Mouse (Mus musculus): Measurements from ENCODE around the gene Ppp6r1. TPM values are rescaled to one million over a fixed set of nuclear protein-coding genes. Genes with fewer than 3 reads are reported as not detected.

Gene Ppp6r1
- polyA plus RNA-seq, 1 experiment = 23.5 TPM

GRCm38 (mm10) chr7:4683307-4683706 lies 24.5 kb upstream of the Ppp6r1 start:
- no peak overlapping the region for H3K4me3 ChIP-seq (replicated peaks)
- peaks cover 34% of the 10 kb centered on the region for H3K36me3 ChIP-seq (ENCODE audit: control insufficient read depth)

GRCm38 (mm10) chr7:4675200-4675599 lies 16.4 kb upstream of the Ppp6r1 start:
- Histone ChIP-seq H3K4me1 (ENCODE audit: control insufficient read depth) (peaks cover 52% of the 10 kb centered on the region), H3K36me3 (ENCODE audit: control insufficient read depth) (peaks cover 79% of the 10 kb centered on the region), H3K27me3 (ENCODE audit: control insufficient read depth) (no peaks in the 10 kb centered on the region), H3K4me3 (replicated peaks) (no peak overlapping the region), H3K9me3 (ENCODE audit: control insufficient read depth, low read length) (no peaks in the 10 kb centered on the region)
- TF ChIP-seq TAL1 (IDR thresholded peaks at IDR 0.05; ENCODE audit: low read length) = no peak
- no peak for TF ChIP-seq GATA1 (IDR thresholded peaks at IDR 0.05; ENCODE audit: low read length)

More at GRCm38 (mm10) chr7:4683307-4683706, 24.5 kb upstream of the Ppp6r1 start:
- Histone ChIP-seq H3K27me3 (ENCODE audit: control insufficient read depth) (no peaks in the 10 kb centered on the region), H3K4me1 (ENCODE audit: control insufficient read depth) (peaks cover 38% of the 10 kb centered on the region), H3K9me3 (ENCODE audit: control insufficient read depth, low read length) (no peaks in the 10 kb centered on the region)
- no peak for TF ChIP-seq GATA1 (IDR thresholded peaks at IDR 0.05; ENCODE audit: low read length)
- no peak for TF ChIP-seq TAL1 (IDR thresholded peaks at IDR 0.05; ENCODE audit: low read length)

GRCm38 (mm10) chr7:4674114-4674731 lies 15.4 kb upstream of the Ppp6r1 start:
- TF ChIP-seq GATA1 (IDR thresholded peaks at IDR 0.05; ENCODE audit: low read length) (no peak), TAL1 (IDR thresholded peaks at IDR 0.05; ENCODE audit: low read length) (no peak)
- Histone ChIP-seq H3K36me3 (ENCODE audit: control insufficient read depth) (peaks cover 81% of the 10 kb centered on the region), H3K9me3 (ENCODE audit: control insufficient read depth, low read length) (no peaks in the 10 kb centered on the region), H3K27me3 (ENCODE audit: control insufficient read depth) (no peaks in the 10 kb centered on the region), H3K4me3 (replicated peaks) (no peak overlapping the region), H3K4me1 (ENCODE audit: control insufficient read depth) (peaks cover 59% of the 10 kb centered on the region)

- H3K9me3 ChIP-seq (ENCODE audit: control insufficient read depth, low read length) = no peaks in the 10 kb centered on the region
- H3K4me3 ChIP-seq (replicated peaks) = no peak overlapping the region
- TF ChIP-seq TAL1 (IDR thresholded peaks at IDR 0.05; ENCODE audit: low read length) (no peak), GATA1 (IDR thresholded peaks at IDR 0.05; ENCODE audit: low read length) (no peak)
- peaks cover 65% of the 10 kb centered on the region for H3K4me1 ChIP-seq (ENCODE audit: control insufficient read depth)
- peaks cover 83% of the 10 kb centered on the region for H3K36me3 ChIP-seq (ENCODE audit: control insufficient read depth)
- H3K27me3 ChIP-seq (ENCODE audit: control insufficient read depth) = no peaks in the 10 kb centered on the region
Observed at GRCm38 (mm10) chr7:4671956-4672355, 13.1 kb upstream of the Ppp6r1 start.

GRCm38 (mm10) chr7:4670655-4671255 lies 11.9 kb upstream of the Ppp6r1 start:
- TF ChIP-seq TAL1 (IDR thresholded peaks at IDR 0.05; ENCODE audit: low read length) (peak; percentile 87), GATA1 (IDR thresholded peaks at IDR 0.05; ENCODE audit: low read length) (peak; percentile 92)
- Histone ChIP-seq H3K9me3 (ENCODE audit: control insufficient read depth, low read length) (no peaks in the 10 kb centered on the region), H3K4me1 (ENCODE audit: control insufficient read depth) (peaks cover 60% of the 10 kb centered on the region), H3K4me3 (replicated peaks) (peak overlapping the region; percentile 30), H3K36me3 (ENCODE audit: control insufficient read depth) (peaks cover 83% of the 10 kb centered on the region), H3K27me3 (ENCODE audit: control insufficient read depth) (no peaks in the 10 kb centered on the region)

GRCm38 (mm10) chr7:4669156-4669555 lies 10.3 kb upstream of the Ppp6r1 start:
- H3K9me3 ChIP-seq (ENCODE audit: control insufficient read depth, low read length) = no peaks in the 10 kb centered on the region
- H3K4me1 ChIP-seq (ENCODE audit: control insufficient read depth) = peaks cover 50% of the 10 kb centered on the region
- H3K27me3 ChIP-seq (ENCODE audit: control insufficient read depth) = no peaks in the 10 kb centered on the region
- TF ChIP-seq GATA1 (IDR thresholded peaks at IDR 0.05; ENCODE audit: low read length) = no peak
- TF ChIP-seq TAL1 (IDR thresholded peaks at IDR 0.05; ENCODE audit: low read length) = no peak
- H3K36me3 ChIP-seq (ENCODE audit: control insufficient read depth) = peaks cover 81% of the 10 kb centered on the region
- no peak overlapping the region for H3K4me3 ChIP-seq (replicated peaks)

- Histone ChIP-seq H3K4me3 (replicated peaks) (no peak overlapping the region), H3K4me1 (ENCODE audit: control insufficient read depth) (peaks cover 51% of the 10 kb centered on the region), H3K27me3 (ENCODE audit: control insufficient read depth) (no peaks in the 10 kb centered on the region), H3K9me3 (ENCODE audit: control insufficient read depth, low read length) (no peaks in the 10 kb centered on the region), H3K36me3 (ENCODE audit: control insufficient read depth) (peaks cover 79% of the 10 kb centered on the region)
- TF ChIP-seq GATA1 (IDR thresholded peaks at IDR 0.05; ENCODE audit: low read length) (no peak), TAL1 (IDR thresholded peaks at IDR 0.05; ENCODE audit: low read length) (no peak)
Observed at GRCm38 (mm10) chr7:4668506-4668905, 9.7 kb upstream of the Ppp6r1 start.

- Histone ChIP-seq H3K36me3 (ENCODE audit: control insufficient read depth) (peaks cover 77% of the 10 kb centered on the region), H3K9me3 (ENCODE audit: control insufficient read depth, low read length) (no peaks in the 10 kb centered on the region), H3K27me3 (ENCODE audit: control insufficient read depth) (no peaks in the 10 kb centered on the region), H3K4me3 (replicated peaks) (no peak overlapping the region), H3K4me1 (ENCODE audit: control insufficient read depth) (peaks cover 49% of the 10 kb centered on the region)
- TF ChIP-seq TAL1 (IDR thresholded peaks at IDR 0.05; ENCODE audit: low read length) (no peak), GATA1 (IDR thresholded peaks at IDR 0.05; ENCODE audit: low read length) (no peak)
Observed at GRCm38 (mm10) chr7:4666871-4667270, 8.1 kb upstream of the Ppp6r1 start.

GRCm38 (mm10) chr7:4663742-4664141 lies 4.9 kb upstream of the Ppp6r1 start:
- Histone ChIP-seq H3K9me3 (ENCODE audit: control insufficient read depth, low read length) (no peaks in the 10 kb centered on the region), H3K36me3 (ENCODE audit: control insufficient read depth) (peaks cover 64% of the 10 kb centered on the region), H3K4me1 (ENCODE audit: control insufficient read depth) (peaks cover 39% of the 10 kb centered on the region), H3K27me3 (ENCODE audit: control insufficient read depth) (no peaks in the 10 kb centered on the region), H3K4me3 (replicated peaks) (no peak overlapping the region)
- TF ChIP-seq TAL1 (IDR thresholded peaks at IDR 0.05; ENCODE audit: low read length) (no peak), GATA1 (IDR thresholded peaks at IDR 0.05; ENCODE audit: low read length) (no peak)
